Mouse (Mus musculus) midbrain, embryonic 10.5 days (tissue): ENCODE measurements around the gene Gm21961. TPM values are rescaled to one million over a fixed set of nuclear protein-coding genes. Genes with fewer than 3 reads are reported as not detected.
"Not testable (repeated sequence)": the region's sequence is repeated elsewhere in the genome, so short reads cannot be mapped to it uniquely, and the experiment has no call there.

Experiments used
- DNase-seq: peaks from one replicate; pipeline ENCODE4 v3.0.0-alpha.2; 2017; ENCODE audit warnings: low spot score
- H3K27ac ChIP-seq: fragments of 300-500 bp; sonication (generic); replicated peaks from 2 replicates; pipeline ENCODE4 v1.5.1; 2016; ENCODE audit warnings: mild to moderate bottlenecking
- H3K27me3 ChIP-seq: fragments of 300-500 bp; sonication (generic); 2 replicates; pipeline ENCODE4 v1.6.1; 2016; ENCODE audit warnings: low read depth, mild to moderate bottlenecking; ENCODE audit not compliant: poor library complexity, severe bottlenecking
- H3K36me3 ChIP-seq: fragments of 300-500 bp; sonication (generic); 2 replicates; pipeline ENCODE4 v1.6.1; 2016; ENCODE audit warnings: mild to moderate bottlenecking, moderate library complexity
- H3K4me1 ChIP-seq: fragments of 300-500 bp; sonication (generic); 2 replicates; pipeline ENCODE4 v1.6.1; 2016
- H3K4me3 ChIP-seq: fragments of 300-500 bp; sonication (generic); 2 replicates; pipeline ENCODE4 v1.5.1; 2016; ENCODE audit warnings: mild to moderate bottlenecking, moderate library complexity
- H3K9me3 ChIP-seq: fragments of 300-500 bp; sonication (generic); replicated peaks from 2 replicates; pipeline ENCODE4 v1.6.1; 2016; ENCODE audit warnings: mild to moderate bottlenecking
- WGBS: fragments of 180-500 bp; shearing (Covaris S2); methylation state at CpG from one replicate; pipeline ENCODE4 v1.1.7; 2016; 5-methylcytosine and 5-hydroxymethylcytosine counted together
- polyA plus RNA-seq: library from polyadenylated mRNA; unstranded; fragments of >200 nt; fragmentation: Nextera tagmentation; extraction: Ambion mirVana; gene quantifications from 2 replicates; pipeline ENCODE4 v1.2.1, GENCODE M21; 2016

The Gm21961 gene
- not detected in 2 replicates for polyA plus RNA-seq

DNA sequence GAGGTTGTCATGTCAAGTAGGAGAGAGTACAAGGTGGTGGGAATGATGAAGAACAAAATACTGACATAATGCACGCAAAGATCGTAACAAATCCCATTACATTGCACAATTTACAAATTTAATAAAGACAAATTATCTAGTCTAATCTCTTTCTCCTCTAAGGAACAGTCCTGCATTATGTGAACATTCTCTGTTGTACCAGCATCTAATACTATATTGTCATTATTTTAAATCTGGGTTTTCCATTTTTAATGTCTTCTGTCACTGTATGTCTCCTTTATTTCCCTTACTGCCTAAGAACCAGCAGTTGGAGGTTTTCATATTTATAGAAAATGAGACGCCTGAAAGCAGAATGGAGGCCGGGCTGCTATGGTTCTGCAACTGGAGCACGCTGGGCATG, at the start of gene Gm21961:
TSS of gene Gm21961 (minus strand) at position 101 of the 400 bp plus-strand sequence.
- DNase-seq: no peak
- Histone ChIP-seq H3K27ac (no peak within 1 kb of the TSS), H3K4me3 (no peak within 1 kb of the TSS), H3K4me1 (no peaks in the 10 kb centered on the region), H3K36me3 (no peaks in the 10 kb centered on the region), H3K27me3 (no peaks in the 10 kb centered on the region), H3K9me3 (no peaks in the 10 kb centered on the region)
- WGBS: 94% methylated on average over 5 of the region's 5 CpGs

- no peaks in the 10 kb centered on the region for H3K9me3 ChIP-seq
- no peaks in the 10 kb centered on the region for H3K27me3 ChIP-seq
- WGBS: 48% methylated on average over 4 of the region's 4 CpGs
- no peaks in the 10 kb centered on the region for H3K36me3 ChIP-seq
- no peaks in the 10 kb centered on the region for H3K4me1 ChIP-seq
- no peak overlapping the region for H3K27ac ChIP-seq
- no peak for DNase-seq
- H3K4me3 ChIP-seq: no peak overlapping the region
Measured at GRCm38 (mm10) chr15:65041999-65042398, 27.3 kb upstream of the Gm21961 start.

DNA sequence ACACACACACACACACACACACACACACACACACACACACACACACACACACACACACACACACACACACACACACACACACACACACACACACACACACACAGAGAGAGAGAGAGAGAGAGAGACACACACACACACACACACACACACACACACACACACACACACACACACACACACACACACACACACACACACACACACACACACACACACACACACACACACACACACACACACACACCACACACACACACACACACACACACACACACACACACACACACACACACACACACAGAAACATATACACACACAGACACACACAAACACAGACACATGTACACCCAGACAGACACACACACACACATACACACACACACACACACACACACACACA, 24.5 kb upstream of the Gm21961 start:
- not testable (repeated sequence) for H3K4me1 ChIP-seq, H3K9me3 ChIP-seq, H3K36me3 ChIP-seq, DNase-seq, H3K27ac ChIP-seq, H3K27me3 ChIP-seq, H3K4me3 ChIP-seq

DNA sequence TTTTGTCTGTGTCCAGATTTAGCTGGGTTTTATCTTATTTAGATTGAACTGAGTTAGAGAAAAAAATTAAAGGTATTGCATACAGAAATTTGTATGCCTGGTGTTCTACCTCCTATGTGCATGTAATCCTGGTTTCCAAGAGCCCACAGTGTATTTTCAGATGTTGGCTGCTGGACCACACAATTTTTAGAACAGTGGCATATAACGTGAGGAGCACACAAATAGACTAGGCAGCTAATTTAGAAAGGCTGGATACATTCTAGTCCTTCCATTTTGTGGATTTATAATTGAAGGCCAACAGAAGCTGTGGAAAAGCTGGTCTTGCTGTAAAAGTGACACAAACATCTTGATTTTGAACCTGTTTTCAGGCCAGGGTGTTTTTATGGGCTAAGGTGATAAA, 3.3 kb upstream of the Gm21961 start:
- Histone ChIP-seq H3K36me3 (no peaks in the 10 kb centered on the region), H3K4me3 (no peak overlapping the region), H3K4me1 (no peaks in the 10 kb centered on the region), H3K9me3 (no peaks in the 10 kb centered on the region), H3K27me3 (no peaks in the 10 kb centered on the region), H3K27ac (no peak overlapping the region)
- no peak for DNase-seq
- WGBS: 76% methylated on average over 1 of the region's 1 CpGs

- no peak for DNase-seq
- no peaks in the 10 kb centered on the region for H3K4me1 ChIP-seq
- H3K27me3 ChIP-seq: no peaks in the 10 kb centered on the region
- no peak overlapping the region for H3K4me3 ChIP-seq
- no peaks in the 10 kb centered on the region for H3K36me3 ChIP-seq
- no peak overlapping the region for H3K27ac ChIP-seq
- no peaks in the 10 kb centered on the region for H3K9me3 ChIP-seq
Measured at GRCm38 (mm10) chr15:65006177-65006576, 8.5 kb downstream of the Gm21961 start.

DNA sequence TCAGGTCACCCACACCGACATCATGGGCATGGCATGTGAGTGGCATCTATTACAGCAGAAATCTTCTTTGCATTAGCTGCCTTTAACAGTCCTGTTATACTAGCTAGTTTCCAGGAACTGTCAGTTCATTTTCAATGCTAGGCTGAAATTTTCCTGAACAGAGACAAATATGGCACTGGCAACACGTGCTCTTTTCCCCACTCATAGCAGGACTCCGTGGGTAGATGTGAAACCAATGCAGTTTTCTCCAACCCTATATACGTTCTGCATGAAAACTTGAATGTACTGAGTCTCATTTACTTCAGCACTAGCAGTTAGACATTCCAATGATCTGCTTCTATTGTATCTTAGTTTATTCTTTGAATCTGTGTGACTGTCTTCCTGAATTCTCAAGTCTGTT, 20.2 kb downstream of the Gm21961 start:
- H3K9me3 ChIP-seq: no peaks in the 10 kb centered on the region
- no peaks in the 10 kb centered on the region for H3K36me3 ChIP-seq
- H3K27ac ChIP-seq: no peak overlapping the region
- WGBS: 85% methylated on average over 4 of the region's 4 CpGs
- DNase-seq: no peak
- no peaks in the 10 kb centered on the region for H3K4me1 ChIP-seq
- H3K27me3 ChIP-seq: no peaks in the 10 kb centered on the region
- no peak overlapping the region for H3K4me3 ChIP-seq

DNA sequence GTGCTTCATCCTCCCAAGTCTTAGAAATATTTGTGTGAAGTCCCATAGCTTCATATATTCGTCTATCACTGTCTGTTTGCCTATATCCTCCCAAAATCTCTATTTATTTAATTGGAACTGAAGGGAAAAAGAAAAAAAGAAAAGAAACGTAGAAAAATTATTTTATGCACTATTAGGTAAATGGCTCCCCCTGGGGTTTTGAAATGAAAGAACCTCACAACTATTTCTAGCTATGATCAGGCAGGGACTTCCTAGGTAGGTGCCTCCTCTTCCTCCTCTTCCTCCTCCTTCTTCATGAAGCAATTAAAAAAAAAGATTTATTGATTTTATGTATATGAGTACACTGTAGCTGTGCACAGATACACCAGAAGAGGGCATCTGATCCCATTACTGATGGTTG, 34.7 kb downstream of the Gm21961 start:
- no peaks in the 10 kb centered on the region for H3K9me3 ChIP-seq
- no peak overlapping the region for H3K27ac ChIP-seq
- H3K27me3 ChIP-seq: no peaks in the 10 kb centered on the region
- 66% methylated on average over 2 of the region's 2 CpGs for WGBS
- no peaks in the 10 kb centered on the region for H3K36me3 ChIP-seq
- H3K4me1 ChIP-seq: no peaks in the 10 kb centered on the region
- DNase-seq: no peak
- no peak overlapping the region for H3K4me3 ChIP-seq

DNA sequence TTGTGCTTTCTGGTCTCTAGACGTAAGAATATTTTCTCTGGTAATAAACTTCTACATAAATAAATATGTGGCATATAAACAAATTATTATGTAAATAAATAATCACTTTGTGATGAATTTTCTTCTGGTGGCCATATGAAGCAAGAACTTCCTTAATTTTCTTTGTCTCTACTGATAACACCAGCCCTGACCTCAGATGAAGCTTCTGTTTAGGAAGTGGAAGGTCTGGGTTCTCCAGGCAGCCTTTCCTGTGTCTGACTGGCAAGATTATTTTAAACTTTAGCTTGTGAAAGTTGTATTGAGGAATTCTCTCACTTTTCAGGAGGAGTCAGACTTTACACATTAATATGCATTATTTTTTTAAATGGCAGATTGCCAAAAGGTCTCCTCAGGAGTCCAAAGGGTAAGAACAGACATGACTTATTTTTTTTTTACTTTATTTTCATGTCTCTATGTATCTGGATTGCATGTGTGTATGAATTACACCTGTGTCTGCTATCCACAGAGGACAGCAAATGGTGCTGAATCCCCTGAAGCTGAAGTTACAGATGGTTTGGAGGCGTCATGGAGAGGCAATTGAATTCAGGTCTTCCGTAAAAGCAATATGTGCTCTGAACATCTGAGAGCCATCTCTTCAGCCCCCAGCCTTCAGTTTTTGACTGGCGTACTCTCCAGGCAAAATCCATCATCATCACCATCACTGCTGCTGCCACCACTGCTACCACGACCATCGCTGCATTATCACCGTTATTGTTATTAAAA, 38.5 kb downstream of the Gm21961 start:
- H3K9me3 ChIP-seq: no peaks in the 10 kb centered on the region
- no peaks in the 10 kb centered on the region for H3K36me3 ChIP-seq
- H3K4me3 ChIP-seq: no peak overlapping the region
- no peak overlapping the region for H3K27ac ChIP-seq
- no peaks in the 10 kb centered on the region for H3K4me1 ChIP-seq
- no peak for DNase-seq
- no peaks in the 10 kb centered on the region for H3K27me3 ChIP-seq
- 95% methylated on average over 7 of the region's 7 CpGs for WGBS

Other genes starting within 250 kb of the Gm21961 start
- not detected in 2 replicates for gene Gm21798, start 197.2 kb downstream of the Gm21961 start, polyA plus RNA-seq